Mouse (Mus musculus) embryonic fibroblast, embryonic 13.5 days (primary cell): ENCODE measurements around the gene Hoxa2.

Source experiments
- CTCF ChIP-seq: IDR thresholded peaks from 2 replicates; pipeline ENCODE4 v1.5.1; 2011; ENCODE audit warnings: mild to moderate bottlenecking, control low read depth, low read length, moderate library complexity, borderline replicate concordance; ENCODE audit not compliant: insufficient read depth
- POLR2A ChIP-seq: IDR thresholded peaks from 2 replicates; pipeline ENCODE4 v1.6.1; 2011; ENCODE audit warnings: low read depth, mild to moderate bottlenecking, control low read depth, low read length, moderate library complexity

DNA sequence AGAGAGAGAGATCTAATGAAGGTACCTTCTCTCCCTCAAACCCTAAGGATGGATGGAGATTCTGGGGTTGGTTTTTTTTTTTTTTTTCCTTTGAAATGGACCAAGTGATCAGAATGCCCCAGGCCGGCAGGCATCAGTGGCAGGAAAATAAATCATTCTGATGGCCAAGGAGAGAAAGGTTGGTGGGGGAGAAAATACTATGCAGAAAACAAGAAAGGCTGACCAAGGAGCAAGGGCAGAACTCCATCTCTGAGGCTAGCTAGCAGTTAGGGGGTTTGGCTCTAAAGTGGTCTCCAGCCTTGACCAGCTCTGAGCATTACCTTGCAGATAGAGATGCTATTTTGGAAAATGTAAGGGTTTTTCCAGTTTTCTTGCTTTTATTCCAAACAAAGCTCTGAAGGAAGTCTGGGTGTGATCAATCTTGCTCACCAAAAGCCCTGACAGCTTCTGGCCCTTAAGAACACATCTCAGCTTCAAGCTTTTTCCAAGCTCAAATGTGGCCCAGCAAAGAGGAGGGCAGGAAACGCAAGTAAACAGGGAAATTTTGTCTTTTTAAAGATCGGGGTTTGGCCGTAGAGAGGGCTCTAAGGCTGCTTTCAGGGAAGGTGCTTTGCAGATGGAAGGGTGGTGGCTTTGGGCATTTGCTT, 1.9 kb upstream of the Hoxa2 start:
- no peak for TF ChIP-seq CTCF
- no peak for TF ChIP-seq POLR2A
